Mouse (Mus musculus): ENCODE data around the gene Unc119b.
"Not testable (repeated sequence)": the region's sequence is repeated elsewhere in the genome, so short reads cannot be mapped to it uniquely, and the experiment has no call there.

The Unc119b gene

DNA sequence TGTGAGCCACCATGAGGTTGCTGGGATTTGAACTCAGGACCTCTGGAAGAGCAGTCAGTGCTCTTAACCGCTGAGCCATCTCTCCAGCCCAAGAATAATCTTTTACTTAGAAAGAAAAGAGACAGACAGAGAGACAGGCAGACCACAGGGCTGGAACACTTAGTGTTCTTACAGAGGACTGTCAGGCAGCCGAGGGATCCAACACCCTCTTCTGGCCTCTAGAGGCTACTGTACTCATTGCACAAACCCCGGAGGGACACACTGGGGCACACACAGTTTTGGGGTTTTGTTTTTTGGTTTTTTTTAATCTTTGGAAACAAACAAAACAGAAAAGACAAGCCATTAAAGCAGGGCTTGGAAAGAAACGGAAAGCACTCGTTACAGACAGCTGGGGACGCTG lies 5.4 kb downstream of the Unc119b start:
- no peak for DNase-seq

DNA sequence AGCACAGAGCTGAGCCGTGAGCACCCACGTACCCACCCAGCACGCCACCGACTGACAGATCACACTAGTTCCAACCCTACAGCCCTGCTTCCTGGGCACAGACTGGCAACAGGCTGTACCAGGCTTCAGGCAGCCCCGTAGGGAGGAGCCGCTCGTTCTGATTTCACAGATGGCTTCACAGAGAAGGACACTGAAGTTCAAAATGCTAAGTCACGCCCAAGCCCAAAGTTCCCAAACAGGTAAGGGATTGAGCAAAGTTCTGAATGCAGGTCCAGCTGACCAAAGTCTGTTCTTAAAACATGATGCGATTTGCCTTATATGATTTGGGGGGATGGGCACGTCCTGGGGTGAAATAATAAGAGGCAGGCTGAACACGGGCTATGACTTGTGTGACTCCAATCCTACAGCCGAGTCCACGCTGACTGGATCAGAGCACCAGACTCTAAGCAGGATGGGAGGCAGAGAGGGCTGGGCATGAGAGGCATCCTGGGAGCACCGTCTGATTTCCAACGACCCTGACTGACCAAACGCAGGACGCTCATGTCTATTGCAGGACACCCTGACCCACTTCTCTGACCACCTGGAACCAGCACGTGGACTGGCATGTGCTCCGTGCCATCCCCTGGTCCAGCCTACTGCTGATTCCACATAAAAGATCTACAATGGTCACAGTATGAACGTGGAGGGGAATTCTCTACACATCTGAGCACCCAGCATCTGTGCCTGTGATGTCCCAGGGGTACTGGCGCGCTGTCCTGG lies 7.2 kb downstream of the Unc119b start:
- no peak for DNase-seq

DNA sequence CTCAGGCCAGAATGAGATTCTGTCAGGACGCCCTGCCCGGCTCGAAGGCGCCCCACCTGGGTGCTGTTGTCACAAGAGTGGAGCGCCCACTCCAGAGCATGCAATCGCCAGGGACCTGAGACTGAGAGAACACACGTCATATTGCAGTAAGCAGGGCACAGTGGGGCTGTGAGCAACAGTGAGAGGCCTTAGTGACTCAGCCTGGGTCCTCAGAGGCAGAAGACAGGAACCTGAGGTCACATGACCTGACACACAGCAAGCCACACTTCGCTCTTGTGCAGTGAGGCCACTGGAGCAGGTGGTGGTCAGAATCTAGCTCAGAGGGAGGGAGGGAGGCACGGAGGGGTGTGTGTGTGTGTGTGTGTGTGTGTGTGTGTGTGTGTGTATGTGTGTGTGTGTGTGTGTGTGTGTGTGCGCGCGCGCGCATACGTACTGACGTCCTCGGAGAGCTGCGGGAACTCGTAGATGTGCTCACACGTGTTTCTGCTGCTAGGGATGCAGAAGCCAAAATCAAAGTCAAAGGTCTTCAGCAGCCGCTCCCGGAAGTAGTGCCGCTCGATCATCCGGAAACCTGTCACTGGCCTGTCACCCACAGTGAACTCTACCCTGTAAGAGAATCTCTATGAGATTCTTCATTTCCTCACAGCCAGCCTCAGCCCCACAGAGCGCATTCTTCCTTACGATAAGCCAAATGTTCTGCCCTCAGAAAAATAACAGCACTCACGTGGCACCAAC lies 8.0 kb downstream of the Unc119b start:
- DNase-seq: no peak

DNA sequence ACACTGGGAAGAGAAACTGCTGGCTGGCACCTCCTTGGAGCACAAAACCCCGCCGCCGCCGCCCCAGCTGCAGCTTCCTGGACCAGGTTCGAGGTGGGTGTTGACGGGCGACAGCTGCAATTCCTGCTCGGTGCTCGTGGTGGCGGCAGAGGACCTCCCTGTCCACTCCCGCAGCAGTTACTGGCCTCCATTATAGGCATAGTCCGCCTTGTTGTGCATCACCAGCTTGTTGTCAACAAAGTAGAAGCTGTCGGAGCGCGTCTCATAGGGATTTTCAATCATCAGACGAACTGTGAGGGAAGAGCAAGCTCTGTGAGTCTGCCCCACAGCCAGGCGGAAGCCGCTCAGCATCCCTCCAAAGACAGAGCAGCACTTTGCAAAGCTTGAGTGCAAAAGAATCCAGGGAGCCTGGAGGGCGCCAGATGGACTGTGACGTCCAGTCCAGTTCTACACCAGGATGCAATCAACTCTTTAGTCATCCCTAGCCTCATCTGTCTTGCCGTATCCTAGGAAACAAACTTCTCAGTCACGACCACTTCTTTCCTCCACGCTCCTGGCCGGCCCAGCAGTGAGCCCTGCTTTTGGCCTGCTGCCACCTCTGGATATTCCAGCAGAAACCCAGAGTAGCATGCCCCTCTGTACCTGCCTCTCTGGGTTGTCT lies 9.4 kb downstream of the Unc119b start:
- DNase-seq: peak; percentile 88

DNA sequence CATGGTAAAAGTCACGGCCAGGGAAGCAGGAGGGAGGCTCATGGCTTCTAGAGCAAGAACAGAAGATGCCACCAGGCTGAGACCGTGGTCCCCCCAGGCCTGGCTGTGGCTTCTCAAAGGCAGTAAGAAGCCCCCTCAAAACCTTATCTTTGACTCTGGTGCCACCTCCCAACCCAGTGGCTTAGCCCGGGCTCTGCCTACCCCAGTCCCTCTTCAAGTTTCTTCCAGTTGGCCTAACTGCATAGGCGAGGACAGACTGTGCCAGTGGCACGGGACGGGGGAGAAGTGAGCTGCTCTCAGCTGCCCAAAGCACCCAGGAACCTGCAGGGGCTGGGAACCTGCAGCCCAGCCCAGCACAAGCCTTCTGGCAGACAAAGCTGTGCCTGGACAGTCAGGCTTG lies 10.1 kb downstream of the Unc119b start:
- DNase-seq: no peak

DNA sequence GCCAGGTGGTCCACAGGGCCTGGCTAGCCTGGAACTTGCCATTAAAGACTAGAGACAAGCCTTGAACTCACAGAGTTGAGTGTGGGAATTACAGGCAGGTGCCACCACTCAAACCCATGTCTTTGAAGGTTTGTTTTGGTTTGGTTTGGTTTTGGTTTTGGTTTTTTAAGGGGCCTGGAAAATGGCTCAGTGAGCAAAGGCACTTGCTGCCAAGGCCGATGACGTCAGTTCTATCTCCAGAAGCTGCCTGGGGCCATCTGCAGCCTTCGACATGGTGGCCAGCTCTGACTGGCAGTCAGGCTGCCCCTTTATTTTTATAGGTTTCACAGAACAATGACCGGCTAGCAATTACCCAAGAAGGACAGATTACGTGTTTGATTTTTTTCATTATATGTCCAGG lies 13.8 kb downstream of the Unc119b start:
- no peak for DNase-seq

DNA sequence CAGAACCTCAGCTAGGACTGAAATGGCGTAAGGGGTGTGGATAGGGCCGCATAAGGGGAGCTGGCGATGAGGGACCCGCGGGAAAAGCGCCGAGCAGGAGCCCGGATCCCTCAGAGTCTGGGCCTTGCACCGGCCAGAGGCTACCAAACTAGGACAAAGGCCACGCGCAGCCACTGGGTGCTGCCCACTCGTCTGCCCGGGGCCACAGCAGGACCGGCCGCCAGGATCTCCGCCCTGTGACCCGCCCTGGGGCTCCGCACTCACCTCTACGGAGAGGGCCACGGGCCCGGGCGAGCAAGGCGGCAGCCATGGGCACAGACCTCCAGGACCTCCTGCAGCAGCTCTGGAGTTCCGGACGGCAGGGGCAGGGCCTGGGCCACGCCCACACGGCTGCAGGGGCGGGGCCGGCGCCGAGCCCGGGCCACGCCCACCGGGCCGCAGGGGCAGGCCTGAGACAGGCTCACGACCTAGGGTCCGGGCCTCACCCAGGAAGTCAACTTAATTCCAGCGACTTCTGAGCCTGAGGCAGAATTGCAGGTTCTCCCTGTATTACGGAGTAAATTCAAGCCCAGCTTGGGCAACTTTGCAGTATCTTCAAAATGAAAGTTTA lies 15.7 kb downstream of the Unc119b start, which contains the start of gene Acads:
TSS of gene Acads (minus strand) at position 386 of the 610 bp plus-strand sequence.
- peak; percentile 70 for DNase-seq

DNA sequence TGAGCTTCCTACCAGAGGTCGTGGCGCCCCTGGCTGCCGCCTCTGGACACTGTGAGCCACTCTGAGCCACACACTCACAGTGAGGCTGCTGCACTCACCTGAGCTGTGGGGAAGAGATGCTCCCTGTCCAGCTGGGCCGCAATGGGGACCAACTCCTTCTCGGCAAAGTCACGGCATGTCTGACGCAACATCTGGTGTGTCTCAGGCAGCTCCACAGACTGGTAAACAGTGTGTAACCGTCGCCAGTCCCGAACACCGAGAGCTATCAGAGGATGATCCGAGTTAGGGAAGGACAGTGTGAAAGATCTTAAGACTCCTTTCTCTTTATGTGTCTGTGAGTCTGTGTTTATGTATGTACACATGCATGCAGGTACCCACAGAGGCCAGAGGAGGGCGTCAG lies 17.3 kb downstream of the Unc119b start:
- DNase-seq: no peak

DNA sequence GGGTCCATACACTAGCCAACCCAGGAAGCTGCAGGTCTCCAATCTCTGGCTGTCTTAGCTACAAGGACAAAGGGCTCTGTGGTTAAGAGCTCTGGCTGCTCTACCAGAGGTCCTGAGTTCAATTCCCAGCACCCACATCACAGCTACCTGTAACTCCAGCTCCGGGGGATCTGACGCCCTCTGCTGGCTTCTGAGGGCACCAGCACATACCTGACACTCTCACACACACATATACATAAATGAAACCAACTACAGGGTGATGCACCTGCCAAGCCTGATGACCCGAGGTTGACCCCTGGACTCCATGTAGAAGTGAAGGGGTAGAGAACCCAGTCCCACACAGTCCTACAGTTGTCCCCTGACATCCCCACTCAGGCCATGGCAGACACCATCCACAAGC lies 18.3 kb downstream of the Unc119b start:
- DNase-seq: no peak

DNA sequence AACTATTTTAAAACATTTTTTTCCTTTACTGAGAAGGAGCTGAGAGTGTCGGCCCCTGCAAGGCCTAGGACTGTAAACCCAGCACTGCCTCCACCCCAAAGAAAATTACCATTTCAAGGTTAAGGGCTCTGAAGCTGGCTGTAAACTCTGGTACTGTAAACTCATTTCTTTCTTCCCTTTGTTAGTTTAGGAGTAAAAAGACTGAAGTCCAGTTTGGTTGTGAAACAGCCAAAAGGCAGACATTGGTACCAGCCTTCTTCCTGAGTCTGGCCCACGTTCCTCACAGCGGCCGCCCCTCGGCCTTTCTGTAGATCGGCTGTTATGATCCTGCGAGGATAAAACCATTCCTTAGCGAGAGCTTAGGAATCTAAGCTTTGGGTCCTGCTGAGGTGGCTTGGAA lies 20.3 kb downstream of the Unc119b start:
- no peak for DNase-seq

DNA sequence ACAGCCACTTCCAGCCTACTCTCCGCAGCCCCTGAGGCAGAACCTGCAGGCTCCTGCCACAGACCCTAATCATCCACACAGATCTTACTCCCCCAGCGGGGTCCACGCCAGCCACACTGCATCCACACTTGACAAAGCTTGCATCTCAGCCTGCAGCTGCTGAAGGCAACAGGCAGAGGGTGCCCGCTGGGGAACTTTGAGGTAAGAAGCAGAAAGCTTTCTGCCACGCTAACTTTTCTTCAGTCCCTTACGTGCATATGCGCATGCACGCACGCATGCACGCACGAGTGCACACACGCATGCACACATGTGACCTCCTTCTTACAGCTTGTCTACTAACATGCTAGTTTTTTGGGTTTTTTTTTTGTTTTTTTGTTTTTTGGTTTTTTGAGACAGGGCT lies 21.5 kb downstream of the Unc119b start:
- no peak for DNase-seq

DNA sequence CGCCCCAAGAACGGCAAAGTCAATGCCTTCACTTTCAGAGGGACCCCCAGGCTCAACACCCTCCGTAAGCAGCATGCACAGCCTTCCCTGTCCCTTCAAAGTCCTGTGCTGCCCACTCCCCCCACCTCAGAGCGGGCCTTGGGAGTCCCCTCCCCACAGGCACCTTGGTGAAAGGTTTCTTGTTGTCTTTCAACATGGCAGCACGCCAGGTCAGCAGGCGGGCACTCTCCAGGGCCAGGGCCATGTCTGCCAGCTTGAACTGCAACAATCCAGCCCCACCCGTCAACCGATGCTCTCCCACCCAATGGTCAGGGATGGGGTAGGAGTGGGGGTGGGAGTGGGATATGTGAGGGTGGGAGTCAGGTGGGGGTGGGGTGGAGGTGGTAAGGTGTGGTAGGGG lies 23.6 kb downstream of the Unc119b start:
- DNase-seq: no peak

DNA sequence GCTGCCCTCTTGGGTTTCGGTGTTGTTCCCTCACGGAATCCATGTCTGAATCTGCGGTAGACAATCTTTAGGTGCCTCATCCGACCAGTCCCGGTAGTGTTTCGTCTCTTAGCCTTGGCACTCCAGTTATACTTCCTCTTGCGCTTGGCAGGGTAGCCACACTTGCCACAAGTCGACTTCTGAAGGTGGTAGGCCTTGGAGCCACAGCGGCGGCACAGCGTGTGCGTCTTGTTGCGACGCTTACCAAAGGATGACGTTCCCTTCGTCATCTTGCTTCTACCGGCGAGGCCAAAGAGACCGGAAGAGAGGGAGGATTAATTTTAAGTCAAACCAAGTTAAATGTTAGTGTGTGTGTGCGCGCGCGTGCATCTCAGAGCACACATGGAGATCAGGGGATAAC lies 31.5 kb downstream of the Unc119b start:
- not testable (repeated sequence) for DNase-seq

DNA sequence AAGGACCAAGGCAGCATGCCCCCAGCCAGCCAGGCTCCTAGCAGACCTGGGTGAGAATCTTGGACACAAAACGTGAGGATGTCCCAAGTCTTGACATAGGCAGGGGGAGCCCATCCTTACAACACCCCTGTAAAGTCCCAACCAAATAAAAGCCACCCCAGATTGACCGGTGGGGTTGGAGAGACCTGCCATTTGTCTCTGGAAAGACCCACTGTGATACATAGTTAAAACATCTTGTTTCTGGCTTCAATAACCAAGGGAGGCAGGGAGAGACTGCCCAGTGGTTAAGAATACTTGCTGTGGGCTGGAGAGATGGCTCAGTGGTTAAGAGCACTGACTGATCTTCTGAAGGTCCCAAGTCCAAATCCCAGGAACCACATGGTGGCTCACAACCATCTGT lies 32.5 kb downstream of the Unc119b start:
- no peak for DNase-seq

DNA sequence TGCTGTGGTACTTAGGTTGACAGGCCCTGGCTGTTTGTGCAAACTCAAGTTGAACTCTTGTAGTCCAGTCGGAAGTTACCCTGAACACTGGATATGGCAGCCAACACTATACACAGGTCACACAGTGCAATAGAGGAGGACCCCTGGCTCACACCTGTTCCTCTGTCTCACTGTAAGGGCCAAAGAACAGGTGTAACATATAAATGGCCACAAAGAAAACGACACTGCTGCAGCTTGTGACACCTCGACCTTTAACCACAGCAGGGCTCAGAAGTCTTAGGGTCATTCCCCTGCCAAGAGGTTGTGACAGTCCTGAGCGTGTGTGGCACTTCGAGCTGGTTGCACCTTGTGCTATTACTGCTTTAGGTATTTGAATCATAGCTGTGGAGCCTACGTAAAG lies 34.3 kb downstream of the Unc119b start:
- no peak for DNase-seq

DNA sequence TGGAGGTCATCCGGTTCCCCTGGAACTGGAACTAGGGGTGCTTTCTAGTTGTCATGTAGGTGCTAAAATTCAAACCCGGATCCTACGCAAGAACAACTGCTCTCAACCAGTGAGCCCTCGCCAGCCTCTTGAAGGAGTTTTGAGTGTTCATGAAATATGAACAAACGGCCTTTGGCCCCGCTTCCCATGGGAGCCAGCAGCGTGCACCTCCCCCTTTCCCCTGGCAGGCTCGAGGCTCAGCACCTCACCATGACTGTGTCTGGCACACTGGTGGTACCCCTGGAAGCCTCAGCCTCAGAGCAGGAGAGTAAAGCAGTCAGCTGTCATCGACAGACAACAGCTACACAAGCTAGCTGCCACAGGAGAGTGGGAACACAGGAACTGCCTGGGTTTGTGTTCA lies 34.8 kb downstream of the Unc119b start:
- DNase-seq: no peak

DNA sequence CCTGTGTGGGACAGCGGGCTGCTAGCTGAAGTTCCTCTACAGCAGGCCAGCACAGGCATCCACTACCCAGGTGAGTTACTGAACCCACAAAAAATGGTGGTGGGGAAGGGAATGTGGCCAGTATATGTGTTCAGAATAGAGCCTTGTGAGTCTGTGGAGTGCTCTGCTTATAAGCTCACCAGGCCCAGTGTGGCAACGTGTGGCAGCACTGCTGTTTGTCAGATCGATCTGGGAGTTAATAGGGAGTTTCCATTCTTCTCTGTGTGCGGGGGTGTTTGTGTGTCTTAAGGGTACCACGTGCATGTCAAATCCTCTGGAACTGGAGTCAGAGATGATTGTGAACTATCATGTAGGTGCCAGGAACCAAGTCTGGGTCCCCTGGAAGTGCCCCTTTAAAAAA lies 35.2 kb downstream of the Unc119b start:
- no peak for DNase-seq

DNA sequence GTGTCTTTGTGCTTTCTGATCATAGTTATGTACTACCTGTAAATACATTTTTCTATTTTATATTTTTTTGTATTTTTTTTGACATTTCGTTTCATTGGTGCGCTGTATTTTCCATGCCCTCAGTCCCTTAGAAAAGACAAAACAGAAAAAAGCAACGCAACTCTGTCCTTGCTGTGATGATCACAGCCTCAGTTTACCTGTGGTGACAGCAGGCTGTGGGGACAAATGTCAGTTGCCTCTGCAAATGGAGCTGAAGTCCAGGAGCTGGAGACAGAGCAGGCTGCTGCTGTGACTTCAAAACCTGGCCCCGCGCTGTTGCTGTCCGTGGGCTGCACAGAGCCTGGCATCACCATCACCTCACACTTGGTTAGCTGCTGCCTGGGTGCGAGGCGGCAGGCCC lies 36.6 kb downstream of the Unc119b start, which contains the start of gene Gm10401:
TSS of gene Gm10401 (minus strand) at position 101 of the 400 bp plus-strand sequence.
- no peak for DNase-seq

DNA sequence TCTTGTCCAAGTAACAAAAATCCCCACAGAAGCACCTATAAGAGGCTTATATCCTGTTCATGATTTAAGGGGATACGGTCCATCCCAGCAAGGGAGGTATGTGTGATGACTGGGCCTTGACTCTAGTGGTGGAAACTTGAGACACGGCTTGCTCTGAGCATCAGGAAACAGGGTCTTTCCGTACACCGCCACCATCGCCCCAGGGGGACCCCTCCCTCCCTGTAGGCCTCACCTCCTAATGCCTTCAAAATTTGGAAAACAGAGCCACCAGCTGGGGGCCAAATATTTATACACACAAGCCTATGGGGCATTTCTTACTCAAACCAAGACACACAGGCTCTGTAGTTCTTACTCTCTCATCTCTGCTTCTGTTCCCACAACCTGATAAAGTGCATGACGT lies 43.0 kb downstream of the Unc119b start:
- no peak for DNase-seq

DNA sequence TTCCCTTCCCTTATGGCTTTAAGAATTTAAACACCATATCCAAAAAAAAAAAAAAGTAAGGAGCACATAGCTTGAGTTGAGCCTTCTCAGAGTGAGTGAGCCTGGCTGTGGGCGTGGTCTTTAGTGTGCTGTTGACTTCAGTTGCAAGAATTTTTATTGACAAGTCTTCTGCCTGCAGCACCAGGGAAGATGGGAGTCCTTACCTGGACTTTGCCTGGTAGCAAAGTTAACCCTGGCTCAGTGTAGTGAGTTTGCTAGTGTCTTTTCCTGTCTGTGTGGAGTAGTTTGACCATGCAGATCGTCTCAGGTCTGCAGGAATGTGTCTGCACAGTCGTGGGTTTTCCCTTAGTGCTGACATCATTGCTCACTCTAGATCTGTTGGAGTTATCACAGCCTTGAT lies 43.8 kb downstream of the Unc119b start:
- no peak for DNase-seq

DNA sequence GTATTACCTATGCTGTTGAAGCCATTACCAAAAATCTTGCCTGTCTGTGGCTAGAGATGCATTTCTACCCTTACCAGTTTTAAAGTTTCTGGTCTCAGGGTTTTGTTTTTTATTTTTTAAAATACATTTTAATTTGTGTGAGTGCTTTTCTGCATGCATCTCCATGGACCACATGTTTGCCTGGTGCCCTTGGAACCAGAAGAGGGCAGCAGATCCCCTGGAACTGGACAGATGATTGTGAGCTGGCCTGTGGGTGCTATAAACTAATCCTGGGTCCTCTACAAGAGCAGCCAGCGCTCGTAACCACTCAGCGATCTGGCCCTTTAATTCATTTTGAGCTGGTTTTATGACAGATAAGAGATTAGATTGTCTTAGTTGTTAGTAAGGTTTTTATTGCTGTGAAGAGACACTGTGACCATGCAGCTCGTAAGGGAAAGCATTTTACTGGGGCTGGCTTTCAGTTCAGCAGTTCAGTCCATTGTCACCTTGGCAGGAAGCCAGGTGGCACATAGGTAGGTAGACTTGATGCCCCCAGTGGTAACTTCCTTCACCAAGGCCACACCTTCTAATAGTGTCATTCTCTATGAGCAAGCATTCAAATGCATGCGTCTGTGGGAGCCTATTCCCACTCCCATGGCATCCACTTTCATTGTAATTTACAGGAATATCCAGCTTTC lies 45.0 kb downstream of the Unc119b start:
- DNase-seq: no peak

DNA sequence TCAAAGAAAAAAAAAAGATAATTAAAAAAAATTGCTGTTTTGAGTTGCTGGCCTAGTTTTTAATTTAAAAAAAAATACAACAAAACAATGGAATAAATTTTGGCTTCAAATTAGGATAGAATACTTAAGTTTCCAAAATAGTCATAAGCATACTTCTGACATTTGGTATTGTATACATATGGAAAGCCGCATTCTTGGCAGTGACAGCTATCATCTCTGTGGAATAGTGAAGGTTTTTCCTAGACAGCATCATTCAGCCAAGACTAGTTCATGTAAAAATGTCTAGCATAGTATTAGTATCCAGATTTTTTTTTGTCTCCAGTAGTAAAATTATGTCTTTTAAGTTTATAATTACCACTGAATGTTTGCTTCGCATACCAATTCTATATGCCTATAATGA lies 49.1 kb downstream of the Unc119b start:
- no peak for DNase-seq

DNA sequence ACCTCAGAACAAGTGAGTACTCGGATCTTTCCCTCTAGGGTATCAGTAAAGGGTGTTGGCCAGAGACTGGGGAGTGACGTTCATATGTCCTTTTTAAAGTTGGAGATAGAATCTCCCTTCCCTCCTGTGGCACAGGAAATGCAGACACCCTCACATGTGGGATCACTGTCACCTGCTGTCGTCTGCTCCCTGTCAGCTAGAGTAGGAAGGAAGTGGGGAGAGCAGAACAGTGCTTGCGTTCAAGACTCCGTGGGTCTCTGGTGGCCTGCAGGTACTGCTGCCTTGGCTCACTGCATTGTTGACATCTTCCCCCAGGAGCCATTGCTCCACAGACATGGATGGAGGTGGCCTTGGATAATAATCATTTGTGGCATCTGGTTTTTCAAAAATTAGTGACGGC lies 51.3 kb downstream of the Unc119b start:
- no peak for DNase-seq
